Mouse (Mus musculus): ENCODE data around the gene Fbxw13.
A peak's percentile ranks its signal among the peaks of the same experiment; 100 is the strongest.
"Not testable (repeated sequence)": the region's sequence is repeated elsewhere in the genome, so short reads cannot be mapped to it uniquely, and the experiment has no call there.

The Fbxw13 gene

DNA sequence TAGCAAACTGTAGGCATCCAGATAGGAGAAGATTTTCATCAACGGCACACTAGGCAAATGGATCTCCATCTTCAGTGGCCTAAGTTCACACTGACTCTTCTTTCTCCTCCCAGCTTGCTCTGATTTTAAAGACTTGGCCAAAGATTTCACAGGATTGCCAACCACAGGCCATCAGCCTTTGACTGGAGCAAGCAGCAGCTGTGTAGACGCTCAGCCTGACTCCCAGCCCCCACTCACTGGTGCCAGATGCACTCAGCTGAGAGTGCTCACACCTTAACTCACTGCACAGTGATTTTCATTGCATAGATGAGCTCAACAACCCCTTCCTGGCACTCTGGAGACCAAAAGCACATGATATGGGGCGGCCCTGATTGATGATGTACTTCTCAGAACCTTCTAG is at the start of gene Fbxw13:
Fbxw13 (minus strand) TSS at position 101 of the 400 bp plus-strand sequence.
- not testable (repeated sequence) for DNase-seq (ENCODE audit: low read depth)

DNA sequence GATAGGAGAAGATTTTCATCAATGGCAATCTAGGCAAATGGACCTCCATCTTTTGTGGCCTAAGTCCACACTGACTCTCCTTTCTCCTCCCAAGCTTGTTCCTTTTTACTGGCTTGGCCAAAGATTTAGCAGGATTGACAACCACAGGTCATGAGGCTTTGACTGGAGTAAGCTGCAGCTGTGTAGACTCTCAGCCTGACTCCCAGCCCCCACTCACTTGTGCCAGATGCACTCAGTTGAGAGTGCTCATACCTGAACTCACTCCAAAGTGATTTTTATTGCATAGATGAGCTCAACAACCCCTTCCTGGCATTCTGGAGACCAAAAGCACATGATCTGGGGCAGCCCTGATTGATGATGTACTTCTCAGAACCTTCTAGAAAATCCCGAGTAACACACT is 38.9 kb upstream of the Fbxw13 start, which contains the start of gene Fbxw20:
Fbxw20 (minus strand) TSS at position 101 of the 400 bp plus-strand sequence.
- no peak for DNase-seq (ENCODE audit: low read depth)

DNA sequence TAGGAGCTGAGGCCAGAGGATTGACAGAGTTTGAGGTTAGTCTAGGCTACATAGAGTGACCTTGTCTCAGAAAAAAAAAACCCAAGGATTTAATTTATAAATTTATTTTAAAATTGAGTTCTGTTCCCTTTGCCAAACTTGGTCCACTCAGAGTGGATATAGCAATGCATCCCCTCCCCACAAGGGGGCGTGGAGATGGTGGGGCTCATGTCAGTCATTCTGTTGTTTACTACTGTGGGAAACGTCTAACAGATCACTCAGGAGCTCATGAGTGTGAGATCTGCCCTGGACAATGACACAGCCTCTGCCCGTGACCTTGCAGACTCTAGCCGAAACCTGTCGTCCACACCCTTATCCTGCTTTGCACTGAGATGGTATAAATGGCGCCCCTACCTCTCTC is 22.7 kb upstream of the Fbxw13 start:
- DNase-seq (ENCODE audit: low read depth): peak; percentile 12

DNA sequence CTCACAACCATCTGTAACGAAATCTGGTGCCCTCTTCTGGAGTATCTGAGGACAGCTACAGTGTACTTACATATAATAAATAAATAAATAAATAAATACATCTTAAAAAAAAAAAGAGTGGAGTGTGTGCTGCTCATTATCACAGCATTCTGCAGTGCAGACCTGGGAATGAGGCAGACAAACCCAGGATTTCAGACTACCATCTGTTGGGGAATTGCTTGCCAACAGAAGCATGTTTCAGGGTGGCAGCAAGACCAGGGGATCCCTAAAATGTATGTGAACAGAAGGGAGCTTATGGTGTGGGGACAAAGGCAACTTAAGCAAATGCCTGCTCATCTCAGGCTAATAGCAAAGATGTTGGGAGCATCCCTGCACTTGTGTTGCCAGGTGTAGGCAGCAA is 5.6 kb upstream of the Fbxw13 start:
- not testable (repeated sequence) for DNase-seq (ENCODE audit: low read depth)

DNA sequence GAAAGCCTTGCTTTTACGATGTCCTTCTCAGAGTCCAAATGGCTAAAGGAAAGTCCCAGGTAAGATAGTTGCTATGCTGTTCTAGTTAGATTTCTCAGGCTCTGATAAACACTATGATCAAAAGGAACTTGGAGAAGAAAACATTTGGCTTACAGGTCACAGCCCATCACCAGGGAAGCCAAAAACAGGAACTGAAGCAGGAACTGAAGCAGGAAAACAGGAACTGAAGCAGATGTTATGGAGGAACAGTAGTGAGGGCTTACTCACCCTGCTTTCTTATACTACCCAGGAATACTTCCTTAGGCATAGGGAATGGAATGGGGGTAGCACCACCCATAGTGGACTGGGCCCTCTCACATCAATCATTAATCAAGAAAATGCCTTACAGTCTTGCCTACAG is 4.6 kb upstream of the Fbxw13 start:
- no peak for DNase-seq (ENCODE audit: low read depth)

DNA sequence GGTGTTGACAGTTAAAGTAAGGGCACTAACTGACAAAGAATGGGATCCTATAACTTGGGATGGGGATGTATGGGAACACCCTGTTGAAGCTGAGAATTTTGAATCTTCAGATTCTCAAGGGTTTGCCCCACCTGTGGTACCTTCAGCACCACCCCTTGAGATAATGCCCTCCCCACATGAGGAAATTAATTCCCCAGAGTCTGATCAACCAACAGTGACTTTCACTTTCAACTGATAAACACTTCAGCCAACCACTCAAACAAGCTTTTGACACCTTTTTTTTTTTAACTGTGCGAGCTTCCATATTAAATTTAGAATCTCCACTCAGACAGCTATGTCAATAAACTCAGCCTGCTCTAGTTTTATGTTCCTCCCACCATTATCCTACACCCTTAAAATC is 3.6 kb upstream of the Fbxw13 start:
- DNase-seq (ENCODE audit: low read depth): no peak

DNA sequence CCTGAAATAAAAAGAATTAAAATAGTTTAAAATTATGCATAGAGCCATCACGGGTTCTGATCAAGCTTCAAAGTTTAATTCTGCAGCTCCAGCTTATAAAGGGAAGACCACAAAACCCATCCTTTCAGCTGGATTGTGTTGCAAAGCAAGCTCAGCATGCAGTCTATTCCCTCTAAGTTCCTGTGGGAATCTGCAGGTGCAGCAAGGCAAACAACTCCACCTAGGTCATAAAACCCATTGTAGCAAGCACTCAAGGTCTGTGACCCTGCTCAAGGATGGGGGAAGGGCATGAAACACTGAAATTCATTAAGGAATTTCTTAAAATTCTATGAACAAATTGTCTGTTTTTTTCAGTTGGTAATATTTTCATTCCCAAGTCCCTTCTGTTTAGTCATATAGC is 18.6 kb downstream of the Fbxw13 start:
- DNase-seq (ENCODE audit: low read depth): no peak

DNA sequence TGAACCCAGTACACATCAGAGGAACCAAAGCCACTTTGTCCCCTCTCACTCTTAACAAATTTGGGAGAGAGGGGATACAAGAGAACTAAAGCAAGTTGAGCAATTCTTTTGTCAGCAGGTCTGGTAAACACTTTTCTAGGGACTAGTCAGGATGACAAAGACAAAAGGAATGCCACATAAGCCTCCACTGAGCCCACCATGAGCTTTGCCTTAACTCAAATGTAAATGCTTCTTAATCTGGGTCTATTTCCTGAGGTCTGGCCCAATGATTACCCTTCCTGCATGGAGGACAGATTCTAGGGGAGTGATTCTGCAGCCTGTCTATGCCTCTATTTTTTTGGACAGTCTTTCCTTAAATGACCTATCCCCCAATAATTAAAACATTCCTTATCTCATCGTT is 19.5 kb downstream of the Fbxw13 start:
- no peak for DNase-seq (ENCODE audit: low read depth)

DNA sequence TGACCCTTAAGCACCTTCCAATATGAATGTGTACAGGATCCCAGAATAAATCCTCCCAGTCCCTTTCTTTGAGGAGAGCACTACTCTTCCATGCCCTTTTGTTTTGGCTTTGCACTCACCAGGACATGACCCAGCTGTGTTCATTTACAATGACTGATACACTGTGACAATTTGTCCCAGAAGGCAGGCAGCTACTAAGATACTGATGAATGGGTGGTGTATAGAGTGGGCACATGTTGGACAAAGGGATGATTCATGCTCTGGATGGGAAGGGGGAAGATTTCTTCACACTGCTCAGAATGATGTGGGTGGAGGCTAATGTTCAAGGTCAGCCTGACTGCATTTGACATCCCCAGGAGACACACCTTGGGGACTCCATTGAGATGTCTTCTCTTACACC is 28.5 kb downstream of the Fbxw13 start:
- no peak for DNase-seq (ENCODE audit: low read depth)

DNA sequence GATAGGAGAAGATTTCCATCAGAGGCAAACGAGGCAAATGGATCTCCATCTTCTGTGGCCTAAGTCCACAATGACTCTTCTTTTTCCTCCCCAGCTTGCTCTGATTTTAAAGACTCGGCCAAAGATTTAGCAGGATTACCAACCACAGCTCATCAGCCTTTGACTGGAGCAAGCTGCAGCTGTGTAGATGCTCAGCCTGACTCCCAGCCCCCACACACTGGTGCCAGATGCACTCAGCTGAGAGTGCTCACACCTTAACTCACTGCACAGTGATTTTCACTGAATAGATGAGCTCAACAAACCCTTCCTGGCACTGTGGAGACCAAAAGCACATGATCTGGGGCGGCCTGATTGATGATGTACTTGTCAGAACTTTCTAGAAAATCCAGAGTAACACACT is 33.8 kb downstream of the Fbxw13 start, which contains the start of gene Fbxw21:
Fbxw21 (minus strand) TSS at position 101 of the 400 bp plus-strand sequence.
- DNase-seq (ENCODE audit: low read depth): no peak

DNA sequence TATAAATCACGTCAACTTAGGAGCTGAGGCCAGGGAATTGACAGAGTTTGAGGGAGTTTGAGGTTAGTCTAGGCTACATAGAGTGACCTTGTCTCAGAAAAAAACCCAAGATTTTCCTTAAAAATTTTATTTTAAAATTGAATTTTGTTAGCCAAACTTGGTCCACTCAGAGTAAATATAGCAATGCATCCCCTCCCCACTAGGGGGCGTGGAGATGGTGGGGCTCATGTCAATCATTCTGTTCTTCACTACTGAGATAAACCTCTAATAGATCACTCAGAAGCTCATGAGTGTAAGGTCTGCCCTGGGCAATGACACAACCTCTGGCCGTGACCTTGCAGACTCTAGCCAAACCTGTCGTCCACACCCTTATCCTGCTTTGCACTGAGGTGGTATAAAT is 55.4 kb downstream of the Fbxw13 start:
- DNase-seq (ENCODE audit: low read depth): not testable (repeated sequence)

DNA sequence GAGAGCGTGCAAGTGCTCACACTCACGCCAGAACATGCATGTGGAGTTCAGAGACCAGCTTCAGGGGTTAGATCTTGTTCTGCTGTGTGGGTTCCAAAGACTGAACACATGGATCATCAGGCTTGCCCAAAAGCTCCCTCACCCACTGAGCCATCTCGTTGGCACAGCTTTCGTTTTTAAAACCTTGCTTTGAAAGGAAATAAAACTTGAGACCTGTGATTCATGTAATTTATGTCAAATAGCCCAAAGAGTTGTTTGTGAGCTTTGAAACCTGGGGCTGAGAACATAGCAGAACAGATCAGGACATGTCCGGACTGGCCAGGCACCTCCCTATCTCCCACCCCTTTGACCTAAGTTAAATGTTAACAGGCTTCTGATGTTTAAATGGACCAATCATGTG is 65.7 kb downstream of the Fbxw13 start:
- DNase-seq (ENCODE audit: low read depth): no peak

All from NIH3T3 (cell line).